Mouse (Mus musculus) small intestine, adult 2 months (tissue): Measurements from ENCODE around the gene Socs3. TPM values are rescaled to one million over a fixed set of nuclear protein-coding genes. Genes with fewer than 3 reads are reported as not detected.

Experiments used
- H3K27ac ChIP-seq: fragments of 200-500 bp; 2 replicates; pipeline ENCODE4 v1.5.1; 2012; ENCODE audit warnings: low read depth, low read length, control low read depth, inconsistent platforms; ENCODE audit not compliant: insufficient read depth
- H3K27me3 ChIP-seq: fragments of 200-500 bp; 2 replicates; pipeline ENCODE4 v1.6.1; 2012; ENCODE audit warnings: mild to moderate bottlenecking, moderate library complexity, low read length, inconsistent platforms; ENCODE audit not compliant: control insufficient read depth, insufficient read depth
- H3K36me3 ChIP-seq: fragments of 200-500 bp; 2 replicates; pipeline ENCODE4 v1.6.1; 2012; ENCODE audit warnings: mild to moderate bottlenecking, low read length, control low read depth, inconsistent platforms; ENCODE audit not compliant: control insufficient read depth, insufficient read depth
- H3K4me1 ChIP-seq: fragments of 200-500 bp; 2 replicates; pipeline ENCODE4 v1.6.1; 2012; ENCODE audit warnings: low read length, inconsistent platforms, mixed read lengths; ENCODE audit not compliant: control insufficient read depth, insufficient read depth, insufficient read length
- H3K4me3 ChIP-seq: fragments of 200-500 bp; 2 replicates; pipeline ENCODE4 v1.5.1; 2012; ENCODE audit warnings: low read depth, mild to moderate bottlenecking, control low read depth, inconsistent platforms, low read length, moderate library complexity
- CTCF ChIP-seq: fragments of 200-500 bp; IDR thresholded peaks from 2 replicates; pipeline ENCODE4 v1.5.1; 2012; ENCODE audit warnings: low read depth, mild to moderate bottlenecking, control low read depth, inconsistent platforms, low read length, moderate library complexity, mixed read lengths; ENCODE audit not compliant: insufficient replicate concordance, insufficient read length; ENCODE audit errors: extremely low read depth
- POLR2A ChIP-seq: fragments of 200-500 bp; IDR thresholded peaks from 2 replicates; pipeline ENCODE4 v1.6.1; 2012; ENCODE audit warnings: low read depth, mild to moderate bottlenecking, control low read depth, inconsistent platforms, low read length, moderate library complexity
- WGBS: fragments of 180-500 bp; shearing (Covaris S2); methylation state at CpG from one replicate; pipeline ENCODE4 v1.1.7; 2018; 5-methylcytosine and 5-hydroxymethylcytosine counted together
- polyA plus RNA-seq: library from polyadenylated mRNA; depleted of rRNA; stranded (reverse); fragments of >200 nt; gene quantifications from 2 replicates; pipeline ENCODE4 v1.2.3, GENCODE M21; 2012

Socs3 gene
- polyA plus RNA-seq, 1 experiment = 47.2 TPM

DNA sequence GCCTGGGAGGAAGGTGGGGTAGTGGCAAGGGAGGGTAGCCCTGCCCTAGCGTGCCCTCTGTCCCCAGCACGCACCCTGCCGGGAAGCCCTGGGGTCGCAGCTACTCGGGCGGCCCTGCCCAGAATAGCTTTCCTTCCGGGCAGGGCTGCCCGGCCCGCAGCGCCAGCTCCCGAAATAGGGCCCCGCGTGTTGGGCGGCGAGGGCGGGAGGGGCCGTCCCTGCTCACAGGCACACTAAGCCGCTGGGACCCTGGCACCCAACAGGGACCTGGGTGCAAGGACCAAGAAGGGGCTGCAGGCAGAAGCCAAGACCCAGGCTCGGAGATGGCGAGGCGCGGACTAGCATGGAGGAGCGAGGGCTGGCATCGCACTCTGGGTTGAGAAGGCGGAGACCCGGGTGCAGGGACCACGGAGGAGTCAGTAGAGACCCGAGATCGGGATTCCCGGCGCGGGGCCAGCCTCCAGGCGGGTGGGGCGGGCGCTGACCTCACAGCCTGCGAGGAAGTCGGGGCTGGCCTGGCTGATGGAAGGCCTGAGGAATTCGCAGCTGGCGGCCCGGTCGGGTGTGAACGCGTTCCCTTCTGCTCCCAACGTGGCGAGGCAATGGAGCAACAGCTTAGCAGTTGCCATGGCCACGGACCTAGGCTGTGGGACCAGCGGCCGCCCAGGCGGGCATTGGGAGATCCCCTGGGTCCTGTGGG, 20.3 kb downstream of the Socs3 start:
- WGBS = 6% methylated on average over 49 of the region's 49 CpGs
- TF ChIP-seq CTCF (no peak), POLR2A (0 out of 2 replicates have a peak, but pooled peaks have one; percentile 18)
- Histone ChIP-seq H3K36me3 (no peaks in the 10 kb centered on the region), H3K27ac (peak overlapping the region; percentile 72), H3K4me3 (peak overlapping the region; percentile 62), H3K27me3 (no peaks in the 10 kb centered on the region), H3K4me1 (peaks cover 43% of the 10 kb centered on the region)

DNA sequence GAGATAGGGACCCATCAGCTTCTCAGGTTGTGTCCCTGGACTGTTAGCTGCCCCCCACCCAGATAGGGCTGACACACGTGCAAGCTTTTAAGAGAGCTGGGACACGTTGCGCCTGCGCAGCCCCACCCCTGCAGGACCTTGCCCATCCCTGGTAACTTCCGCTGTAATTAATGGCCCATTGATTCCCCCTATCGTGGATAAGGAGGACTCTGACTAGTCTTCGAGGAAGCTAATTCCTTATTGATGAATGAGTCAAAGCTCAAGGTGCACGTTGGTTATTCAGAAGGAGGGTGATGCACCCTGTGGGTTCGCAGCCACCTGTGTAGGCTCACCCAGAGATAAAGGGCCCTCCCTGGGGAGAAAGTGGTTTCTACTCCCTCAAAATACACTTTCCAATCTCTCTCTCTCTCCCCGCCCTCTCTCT, 22.8 kb downstream of the Socs3 start:
- Histone ChIP-seq H3K36me3 (no peaks in the 10 kb centered on the region), H3K27me3 (no peaks in the 10 kb centered on the region), H3K27ac (peak overlapping the region; percentile 83), H3K4me3 (peak overlapping the region; percentile 42), H3K4me1 (peaks cover 42% of the 10 kb centered on the region)
- 20% methylated on average over 10 of the region's 10 CpGs for WGBS
- TF ChIP-seq POLR2A (peak; percentile 64; the same call in 1 of the 2 replicates), CTCF (no peak)

DNA sequence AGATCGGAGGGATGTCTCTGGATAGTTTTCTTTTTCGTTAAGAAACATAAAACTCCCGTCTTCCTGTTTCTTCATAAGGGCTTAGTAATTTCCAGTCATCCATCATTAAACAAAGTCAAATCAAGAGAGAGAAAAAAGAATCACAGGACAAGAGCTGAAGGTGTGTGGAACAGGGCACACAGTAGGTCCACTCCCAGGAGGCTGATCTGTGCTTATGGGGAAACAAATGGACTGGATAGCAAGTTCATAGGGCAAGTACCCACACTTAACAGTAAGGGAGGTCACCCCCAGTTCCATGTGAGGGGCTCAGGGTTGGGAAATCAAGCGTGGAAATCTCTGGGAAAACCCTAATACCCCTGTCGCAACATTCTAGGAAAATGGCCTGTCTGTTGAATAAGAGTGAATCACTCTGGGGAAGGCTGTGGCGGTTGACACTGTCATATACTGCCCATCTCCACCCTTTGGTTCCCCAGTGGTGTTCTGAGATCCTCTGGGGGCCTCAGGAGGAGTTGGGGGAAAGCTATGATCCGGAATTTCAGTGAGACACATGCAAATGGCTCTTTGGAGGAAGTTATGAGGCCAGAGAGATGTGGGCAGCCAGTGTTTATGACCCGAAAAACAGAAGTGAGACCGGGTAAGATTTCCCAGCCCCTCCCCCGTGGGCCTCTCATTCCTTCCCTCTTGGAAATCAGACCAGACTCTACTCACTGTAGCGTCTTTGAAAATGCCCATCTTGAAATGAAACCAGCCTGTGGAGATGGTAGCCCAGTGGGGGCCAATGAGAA, 23.5 kb downstream of the Socs3 start:
- H3K27me3 ChIP-seq = no peaks in the 10 kb centered on the region
- H3K27ac ChIP-seq = peak overlapping the region; percentile 83
- H3K4me1 ChIP-seq = peaks cover 41% of the 10 kb centered on the region
- TF ChIP-seq CTCF (no peak), POLR2A (no peak)
- WGBS = 49% methylated on average over 11 of the region's 11 CpGs
- peak overlapping the region; percentile 42 for H3K4me3 ChIP-seq
- H3K36me3 ChIP-seq = no peaks in the 10 kb centered on the region

DNA sequence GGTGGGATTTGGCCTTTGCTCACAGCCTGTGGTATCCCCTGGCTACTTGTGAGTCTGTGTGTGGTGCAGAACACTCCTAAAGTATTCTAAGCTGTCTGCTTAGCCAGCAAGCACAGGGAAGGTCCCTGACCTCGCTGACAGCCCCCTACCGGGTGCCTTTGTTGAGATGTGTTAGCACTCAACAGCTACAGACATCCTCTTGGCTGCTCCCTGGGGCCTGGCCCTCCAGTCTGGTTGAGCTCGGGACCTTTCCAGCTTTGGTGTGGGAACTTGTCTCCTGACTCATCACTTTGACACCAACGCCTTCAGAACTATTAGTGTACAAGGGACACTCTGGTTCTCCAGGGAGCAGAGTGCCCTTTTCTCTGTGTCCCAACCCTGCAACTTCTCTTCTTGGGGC, 28.0 kb downstream of the Socs3 start:
- WGBS = 71% methylated on average over 4 of the region's 4 CpGs
- Histone ChIP-seq H3K4me3 (no peak overlapping the region), H3K36me3 (no peaks in the 10 kb centered on the region), H3K27ac (no peak overlapping the region), H3K27me3 (no peaks in the 10 kb centered on the region), H3K4me1 (peaks cover 20% of the 10 kb centered on the region; the same call in 1 of the 2 replicates)
- 0 out of 2 replicates have a peak, but pooled peaks have one; percentile 29 for TF ChIP-seq POLR2A
- no peak for TF ChIP-seq CTCF

DNA sequence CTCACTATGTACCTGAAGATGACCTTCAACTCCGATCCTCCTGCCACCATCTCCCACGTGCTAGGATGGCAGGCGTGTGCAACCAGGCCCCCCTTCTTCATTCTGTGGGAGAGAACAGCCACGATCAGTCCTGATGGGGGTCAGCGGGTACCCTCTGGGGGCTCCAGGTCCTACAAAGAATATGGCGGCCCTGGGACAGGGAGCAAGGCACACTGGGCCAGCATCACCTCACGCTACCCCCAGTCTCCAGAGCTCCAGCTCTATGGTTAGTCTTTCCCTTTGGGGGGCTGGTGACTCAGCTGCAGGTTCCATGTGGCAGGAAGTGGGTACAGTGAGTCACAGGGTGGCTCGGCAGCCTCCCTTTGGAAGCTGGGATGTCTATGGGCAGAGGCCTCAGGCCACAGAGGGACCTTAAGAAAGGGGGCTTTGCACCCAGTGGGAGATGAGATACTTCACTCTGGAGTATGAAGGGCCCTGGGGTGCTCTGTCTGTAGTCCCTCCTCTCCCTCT, 28.5 kb downstream of the Socs3 start:
- no peak overlapping the region for H3K27ac ChIP-seq

DNA sequence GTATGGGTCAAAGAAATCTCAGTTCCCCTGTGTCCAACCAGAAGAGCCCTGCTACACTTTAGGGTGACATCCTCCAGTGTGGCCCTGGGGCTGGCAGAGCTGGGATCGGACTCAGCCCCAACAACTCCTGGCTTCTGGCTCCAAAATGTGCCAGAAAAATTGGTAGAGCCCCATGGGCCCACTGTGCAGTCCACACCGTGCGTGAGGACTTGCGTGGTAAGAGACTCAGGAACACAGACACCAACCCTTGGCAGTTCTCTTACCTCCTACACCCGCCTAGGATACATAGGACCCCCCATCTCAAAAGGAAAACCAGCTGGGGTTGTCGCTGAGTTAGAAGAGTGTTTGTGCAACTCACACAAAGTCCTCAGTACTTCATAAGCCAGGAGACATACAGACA, 29.0 kb downstream of the Socs3 start:
- Histone ChIP-seq H3K4me3 (no peak overlapping the region), H3K36me3 (no peaks in the 10 kb centered on the region), H3K27me3 (no peaks in the 10 kb centered on the region), H3K4me1 (peaks cover 24% of the 10 kb centered on the region), H3K27ac (peak overlapping the region; percentile 42; the same call in 1 of the 2 replicates)
- TF ChIP-seq CTCF (no peak), POLR2A (no peak)
- 95% methylated on average over 6 of the region's 6 CpGs for WGBS

More for the DNA sequence above, 28.5 kb downstream of the Socs3 start:
- Histone ChIP-seq H3K36me3 (no peaks in the 10 kb centered on the region), H3K27me3 (no peaks in the 10 kb centered on the region), H3K4me3 (no peak overlapping the region), H3K4me1 (peaks cover 21% of the 10 kb centered on the region)
- WGBS = 91% methylated on average over 8 of the region's 8 CpGs
- TF ChIP-seq CTCF = no peak
- TF ChIP-seq POLR2A = no peak

DNA sequence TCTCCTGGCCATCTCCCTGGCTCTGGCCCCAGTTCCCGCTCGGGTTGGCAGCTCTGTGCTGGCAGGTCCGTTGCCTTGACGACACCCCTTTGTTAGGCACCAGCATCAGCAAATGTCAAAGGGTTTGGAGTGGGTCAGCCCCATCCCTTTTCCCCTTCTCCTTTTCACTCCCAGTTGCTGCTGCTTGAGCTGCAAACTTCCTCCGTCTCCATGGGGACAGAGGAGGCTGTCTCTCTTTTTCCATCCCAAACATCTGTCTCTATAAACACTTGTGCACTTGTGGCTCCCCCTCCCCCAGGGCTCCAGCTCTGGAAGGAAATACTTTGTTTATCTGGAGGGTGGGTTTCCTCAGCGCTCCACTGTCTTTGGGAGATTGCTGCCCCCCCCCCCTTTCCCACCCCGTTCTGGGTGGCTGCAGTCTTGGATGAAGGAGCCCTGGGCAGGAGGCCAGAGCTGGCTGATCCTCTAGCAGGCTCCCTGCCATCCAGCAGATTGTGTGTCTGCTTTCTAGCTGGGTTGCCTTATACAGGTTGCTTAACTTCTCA, 30.0 kb downstream of the Socs3 start:
- no peak for TF ChIP-seq CTCF
- TF ChIP-seq POLR2A = no peak
- no peak overlapping the region for H3K4me3 ChIP-seq
- WGBS = 16% methylated on average over 7 of the region's 7 CpGs
- H3K4me1 ChIP-seq = peaks cover 28% of the 10 kb centered on the region
- H3K36me3 ChIP-seq = no peaks in the 10 kb centered on the region
- no peaks in the 10 kb centered on the region for H3K27me3 ChIP-seq
- H3K27ac ChIP-seq = peak overlapping the region; percentile 42
